Mouse (Mus musculus) layer of hippocampus, adult 9-10 months (tissue): ENCODE data around the gene 2010003K11Rik.
A peak's percentile ranks its signal among the peaks of the same experiment; 100 is the strongest.

ENCODE experiments used
- DNase-seq: peaks from one replicate; pipeline ENCODE4 v3.0.0; 2022; ENCODE audit warnings: low spot score

Gene 2010003K11Rik

DNA sequence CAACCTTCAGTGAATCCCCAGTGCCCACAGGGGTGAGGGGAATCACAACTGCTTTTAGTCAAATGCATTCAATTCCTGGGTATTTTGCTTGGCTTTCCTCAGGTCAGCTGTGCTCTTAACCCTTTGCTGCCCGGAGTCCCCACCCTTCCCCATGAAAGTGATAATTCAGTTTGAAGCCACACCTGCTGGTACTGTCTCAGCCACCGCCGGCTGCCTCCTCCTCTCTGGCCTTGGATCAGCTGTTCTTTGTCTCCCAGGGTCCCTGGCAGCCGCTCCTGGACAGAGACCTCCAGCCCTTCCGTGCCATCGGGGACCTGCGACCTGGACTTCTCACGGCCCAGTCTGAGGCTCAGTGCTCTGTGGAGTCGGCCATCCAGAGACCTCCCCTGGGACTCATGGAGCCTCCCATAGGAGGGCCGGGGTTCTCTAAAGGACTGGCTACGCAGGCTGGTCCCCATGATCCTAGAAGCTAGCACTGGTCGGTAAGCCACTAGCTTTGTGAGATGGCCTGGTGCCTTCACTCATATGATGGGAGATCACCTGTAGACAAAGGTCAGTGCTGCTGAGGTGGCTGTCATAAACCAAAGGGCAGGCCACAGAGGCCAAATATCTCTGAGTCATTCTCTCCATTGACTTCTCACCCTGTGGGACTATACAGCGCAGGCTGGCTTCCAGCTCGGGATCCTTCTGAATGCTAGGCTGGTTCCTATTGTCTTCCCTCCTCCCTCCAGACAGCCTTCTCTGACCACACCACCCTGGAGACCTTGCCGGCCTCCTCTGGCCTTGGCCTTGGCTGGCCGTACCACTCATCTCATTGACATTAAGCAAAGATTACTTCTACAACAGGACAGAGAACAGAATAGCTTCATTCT is at the start of gene 2010003K11Rik:
TSS of gene 2010003K11Rik (minus strand) at position 522 of the 872 bp plus-strand sequence.
- no peak for DNase-seq

DNA sequence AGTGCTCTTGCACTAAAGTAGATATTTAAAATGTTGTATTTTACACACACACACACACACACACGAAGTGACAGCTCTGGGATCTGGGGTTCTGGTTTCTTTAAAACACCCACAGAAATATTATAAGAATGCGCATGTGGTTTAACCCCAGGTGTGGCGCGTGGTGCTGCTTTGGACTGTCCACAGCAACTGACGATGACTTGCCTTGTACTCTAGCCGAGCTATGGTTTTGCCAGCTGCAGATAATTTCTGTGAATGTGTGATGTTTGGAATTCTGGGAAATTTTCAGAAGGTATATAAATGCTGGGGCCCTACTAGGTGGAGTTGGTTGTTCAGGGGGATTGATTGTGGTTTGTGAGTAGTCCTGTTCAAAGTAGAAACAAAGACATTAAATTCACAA is 49.4 kb upstream of the 2010003K11Rik start:
- no peak for DNase-seq

DNA sequence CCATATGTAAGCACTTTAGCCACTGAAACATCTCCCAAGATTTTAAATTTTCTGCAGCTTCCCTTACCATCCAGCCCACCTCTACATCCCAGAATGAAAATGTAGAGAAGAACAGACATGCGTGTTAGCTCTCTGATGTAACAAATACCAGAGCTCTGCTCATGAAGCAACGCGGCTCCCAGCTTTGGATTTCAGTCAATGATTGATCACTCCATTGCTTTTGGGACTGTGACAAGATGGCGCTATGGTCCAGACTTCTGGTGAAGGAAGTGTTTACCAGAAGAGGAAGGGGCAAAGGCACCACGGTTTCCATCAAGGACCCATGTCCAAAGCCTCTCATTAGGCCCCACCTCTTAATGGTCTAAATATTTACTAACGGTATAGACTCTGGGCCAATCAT is 47.5 kb upstream of the 2010003K11Rik start:
- no peak for DNase-seq

DNA sequence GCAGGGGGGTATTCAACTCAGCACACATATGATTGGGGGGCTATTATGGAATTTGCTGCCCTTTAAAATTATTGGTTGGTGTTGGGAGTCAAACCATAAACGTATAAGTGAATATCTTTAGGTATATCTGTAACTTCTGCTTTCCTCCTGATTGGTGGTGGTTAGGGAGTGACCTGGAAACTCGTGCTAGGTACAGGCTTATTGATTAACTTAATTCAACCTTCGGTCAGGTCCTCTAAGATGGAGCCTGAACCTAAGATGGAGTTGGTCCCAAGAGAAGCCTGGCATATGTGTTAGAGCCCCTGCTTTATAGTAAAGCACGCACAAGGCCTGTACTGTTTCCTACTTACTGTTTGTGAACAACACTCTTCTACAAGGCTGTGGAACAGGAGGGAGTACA is 46.7 kb upstream of the 2010003K11Rik start:
- no peak for DNase-seq

DNA sequence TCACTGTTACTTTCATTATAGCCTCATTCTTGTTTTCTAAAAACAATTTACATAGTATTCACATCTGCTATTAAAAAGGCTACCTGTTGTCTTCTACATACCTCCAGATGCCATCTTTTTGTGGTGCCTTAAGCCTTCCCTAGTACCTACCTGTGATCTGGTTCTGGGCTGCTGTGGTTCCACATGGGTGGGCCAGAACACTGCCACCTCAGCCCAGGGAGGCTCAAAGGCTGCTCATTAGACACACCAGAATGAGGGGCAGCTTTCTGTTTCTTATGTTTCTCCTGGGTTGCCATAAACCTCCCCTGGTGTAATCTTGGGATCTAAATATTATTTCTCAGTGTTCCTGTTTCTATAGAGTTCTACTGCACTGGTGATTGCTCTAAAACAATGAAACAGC is 43.7 kb upstream of the 2010003K11Rik start:
- DNase-seq = no peak

DNA sequence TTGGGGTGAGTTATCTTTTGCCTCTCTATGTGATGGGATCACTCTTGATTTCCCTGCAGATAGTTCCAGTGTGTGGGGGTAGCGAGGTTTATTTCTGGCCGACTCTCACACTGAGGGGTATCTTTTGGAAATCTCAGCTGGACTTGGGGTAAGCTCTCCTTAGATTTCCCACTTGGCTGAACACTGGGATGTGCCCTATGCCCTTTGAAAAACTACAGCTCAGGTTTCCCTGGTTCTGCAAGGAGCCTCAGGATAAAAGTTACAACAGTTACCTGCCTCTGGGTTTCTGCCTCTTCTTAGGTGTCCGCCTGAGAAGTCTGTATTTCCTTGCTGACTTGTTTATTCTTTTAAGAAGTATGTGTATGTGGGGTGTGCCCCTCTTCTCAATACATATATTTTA is 42.6 kb upstream of the 2010003K11Rik start:
- DNase-seq = no peak

DNA sequence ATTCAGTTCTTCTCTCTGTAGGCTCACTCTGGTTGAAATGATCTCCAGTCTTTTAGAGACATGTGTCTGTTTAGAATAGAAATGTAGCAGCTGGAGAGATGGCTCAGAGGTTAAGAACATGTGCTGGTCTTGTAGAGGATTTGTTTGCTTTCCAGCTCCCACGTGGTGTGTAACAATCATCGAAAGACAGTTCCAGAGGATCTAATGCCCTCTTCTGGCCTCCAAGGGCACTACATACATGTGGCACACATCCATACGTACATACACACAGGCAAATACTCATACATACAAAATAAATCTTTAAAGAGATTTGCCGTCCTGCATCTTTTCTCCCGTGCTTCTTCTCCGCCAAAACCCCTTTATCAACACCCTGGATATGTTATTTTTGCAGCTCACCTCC is 41.9 kb upstream of the 2010003K11Rik start:
- DNase-seq = no peak

DNA sequence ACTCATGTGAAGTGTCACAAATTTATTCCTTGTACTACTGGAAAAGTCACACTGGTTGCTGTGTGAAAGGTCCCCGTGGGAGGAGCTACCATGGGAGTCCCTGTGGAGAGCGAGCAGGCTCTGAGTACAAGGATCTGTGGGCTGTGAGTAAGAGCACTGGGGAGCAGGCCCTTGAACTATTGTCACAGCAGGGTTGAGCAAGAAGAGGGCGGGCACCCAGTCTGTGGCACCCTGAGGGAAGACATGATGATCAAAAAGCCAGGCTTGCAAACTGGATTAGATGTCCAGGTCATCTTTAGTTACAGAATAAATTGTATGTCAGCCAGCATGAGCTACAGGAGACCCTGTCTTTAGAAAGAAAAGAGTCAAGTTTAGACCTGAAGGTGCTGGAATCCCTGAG is 38.2 kb upstream of the 2010003K11Rik start:
- no peak for DNase-seq

DNA sequence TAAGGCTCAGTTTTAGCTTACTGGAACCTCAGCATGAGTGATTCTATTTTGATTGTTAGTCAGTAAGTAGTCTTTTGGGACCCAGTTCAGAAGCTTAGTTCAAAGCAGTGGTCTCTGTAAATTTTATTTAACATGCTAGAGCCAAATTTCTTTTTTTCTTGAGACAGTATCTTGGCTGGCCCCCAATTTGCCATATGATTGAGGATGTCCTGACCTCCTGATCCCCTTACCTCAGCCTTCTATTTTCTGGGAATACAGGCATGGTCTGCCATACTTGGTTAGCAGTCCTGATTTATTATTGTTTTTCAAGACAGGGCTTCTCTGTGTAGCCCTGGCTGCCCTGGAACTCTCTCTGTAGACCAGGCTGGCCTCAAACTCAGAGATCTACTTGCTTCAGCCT is 37.5 kb upstream of the 2010003K11Rik start:
- no peak for DNase-seq

DNA sequence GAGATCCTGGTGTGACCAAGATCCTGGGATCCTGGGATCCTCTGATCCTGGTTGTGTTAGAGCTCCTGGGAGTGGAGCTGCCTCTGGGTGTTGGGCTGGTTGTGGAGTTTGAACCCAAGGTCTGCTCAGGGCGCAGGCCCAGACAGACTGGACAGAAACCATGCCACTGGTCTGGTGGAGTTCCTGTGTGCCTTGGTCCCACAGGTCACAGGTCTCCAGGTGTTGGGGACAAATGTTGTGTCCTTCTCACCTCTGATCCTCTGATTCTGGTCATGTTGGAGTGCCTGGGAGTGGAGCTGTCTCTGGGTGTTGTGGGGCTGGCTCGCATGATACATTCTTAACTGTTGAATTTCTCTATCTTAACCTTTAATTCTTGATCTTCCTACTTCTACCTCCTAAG is 36.3 kb upstream of the 2010003K11Rik start:
- DNase-seq = no peak

DNA sequence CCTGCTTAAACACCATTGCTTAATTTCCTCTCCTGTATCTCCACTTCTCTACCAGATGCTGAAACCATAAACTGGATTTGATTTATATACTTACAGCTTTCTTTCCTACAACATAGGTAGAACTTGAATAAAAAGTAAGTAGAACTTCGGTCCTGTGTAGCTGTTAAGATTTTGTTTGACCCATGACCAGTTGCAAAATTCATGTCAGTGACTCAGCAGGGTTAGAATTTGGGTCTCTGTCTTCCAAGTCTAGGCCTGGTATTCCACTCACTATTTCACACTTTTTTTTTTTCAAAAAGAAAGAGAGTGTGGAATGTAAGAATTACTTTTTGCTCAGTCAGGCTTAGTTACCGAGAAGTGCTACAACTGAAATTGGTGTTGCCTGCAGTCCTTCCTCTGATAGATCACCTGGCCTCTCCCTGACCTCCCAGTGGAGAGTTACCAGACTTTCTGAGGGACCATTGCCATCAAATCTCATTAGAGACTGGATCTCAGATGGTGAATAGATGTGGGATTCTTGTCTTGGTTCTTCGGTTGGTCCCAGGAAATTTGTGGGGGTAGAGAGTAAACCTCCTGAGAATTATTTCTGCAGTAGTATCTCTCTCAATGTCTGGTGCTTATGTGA is 23.2 kb upstream of the 2010003K11Rik start:
- DNase-seq = no peak

DNA sequence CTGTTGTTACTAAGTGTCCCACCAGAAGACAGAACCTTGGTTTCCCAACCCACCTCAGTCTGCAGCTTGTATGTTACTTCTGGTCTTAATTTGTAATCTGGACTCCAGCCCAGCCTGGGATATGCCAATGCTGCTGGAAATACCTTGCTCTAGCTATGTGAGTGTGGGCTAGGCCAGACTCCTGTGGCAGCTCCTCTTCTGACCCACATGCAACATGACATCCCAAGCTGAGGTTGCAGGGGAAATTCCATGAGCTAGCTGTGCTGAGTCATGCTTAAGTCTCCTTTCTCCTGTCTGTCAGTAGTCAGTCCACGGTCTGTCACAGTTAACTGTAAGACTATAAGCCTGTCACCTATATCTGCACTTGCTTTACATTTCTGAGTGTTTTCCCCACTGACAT is 19.1 kb upstream of the 2010003K11Rik start:
- DNase-seq = no peak

DNA sequence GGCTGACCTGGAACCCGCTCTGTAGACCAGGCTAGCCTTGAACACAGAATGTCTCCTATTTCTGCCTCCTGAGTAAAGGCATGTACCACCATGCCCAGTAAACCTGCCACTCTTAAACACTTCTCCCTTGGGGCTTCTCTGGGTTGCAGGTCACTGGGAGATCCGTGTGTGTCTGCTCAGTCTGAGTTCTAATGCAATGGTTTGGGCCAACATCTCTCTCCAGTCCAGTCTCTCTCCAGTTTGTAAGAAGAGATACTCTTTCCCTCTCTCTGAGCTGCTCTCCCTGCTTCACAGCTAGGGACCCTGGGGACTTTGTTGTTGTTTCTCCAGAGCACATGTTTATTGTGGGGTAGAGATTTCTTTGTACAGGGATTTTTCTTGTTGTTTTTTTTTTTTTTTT is 17.9 kb upstream of the 2010003K11Rik start:
- no peak for DNase-seq

DNA sequence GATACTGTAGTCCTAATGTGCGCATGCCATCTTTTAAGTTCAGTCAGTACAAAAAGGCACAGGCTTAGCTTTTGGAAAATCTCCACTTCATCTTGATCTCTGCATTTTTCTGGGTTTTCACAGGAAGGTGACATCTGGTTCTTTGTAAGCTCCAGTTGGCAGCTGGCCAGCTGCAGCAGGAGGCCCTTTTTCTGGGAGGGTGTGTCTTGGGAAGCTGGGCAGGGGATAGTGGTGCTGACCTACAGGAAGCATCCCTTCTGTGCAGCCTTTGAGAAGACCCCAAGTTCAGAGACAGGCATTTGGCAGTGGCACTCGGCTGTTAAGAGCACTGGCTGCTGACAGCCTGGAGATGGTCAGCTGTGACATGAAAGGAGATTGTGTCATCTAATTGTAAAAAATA is 17.4 kb upstream of the 2010003K11Rik start:
- DNase-seq = no peak

DNA sequence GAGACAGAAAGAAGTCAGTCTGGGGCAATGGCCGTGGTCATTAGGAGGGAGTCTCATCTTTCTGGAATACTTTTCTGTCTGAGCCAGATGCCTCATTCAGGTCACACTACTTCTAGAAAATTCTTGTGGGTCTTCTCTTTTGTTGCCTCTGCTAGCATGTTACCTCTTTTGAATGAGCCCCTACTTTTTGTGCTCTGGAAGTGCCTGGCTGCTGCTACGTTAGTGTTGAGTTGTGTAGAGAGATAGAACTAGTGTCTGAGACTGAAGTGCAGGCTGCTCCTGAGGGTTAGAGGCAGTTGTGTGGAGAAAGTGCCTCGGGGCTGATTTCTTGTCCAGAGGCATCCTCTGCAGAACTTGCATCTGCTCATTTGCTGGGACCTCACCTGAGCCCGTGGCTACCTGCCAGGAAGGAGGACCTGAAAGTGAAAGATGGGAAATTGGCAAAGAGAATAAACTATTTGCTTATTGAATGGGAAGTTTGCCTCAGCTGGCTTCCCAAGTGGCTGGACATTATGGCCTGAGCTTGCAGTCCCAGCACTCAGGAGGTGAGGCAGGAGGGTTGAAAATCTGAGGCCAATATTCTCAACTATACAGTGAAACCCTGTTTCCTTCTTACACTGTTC is 15.0 kb upstream of the 2010003K11Rik start:
- DNase-seq = no peak

DNA sequence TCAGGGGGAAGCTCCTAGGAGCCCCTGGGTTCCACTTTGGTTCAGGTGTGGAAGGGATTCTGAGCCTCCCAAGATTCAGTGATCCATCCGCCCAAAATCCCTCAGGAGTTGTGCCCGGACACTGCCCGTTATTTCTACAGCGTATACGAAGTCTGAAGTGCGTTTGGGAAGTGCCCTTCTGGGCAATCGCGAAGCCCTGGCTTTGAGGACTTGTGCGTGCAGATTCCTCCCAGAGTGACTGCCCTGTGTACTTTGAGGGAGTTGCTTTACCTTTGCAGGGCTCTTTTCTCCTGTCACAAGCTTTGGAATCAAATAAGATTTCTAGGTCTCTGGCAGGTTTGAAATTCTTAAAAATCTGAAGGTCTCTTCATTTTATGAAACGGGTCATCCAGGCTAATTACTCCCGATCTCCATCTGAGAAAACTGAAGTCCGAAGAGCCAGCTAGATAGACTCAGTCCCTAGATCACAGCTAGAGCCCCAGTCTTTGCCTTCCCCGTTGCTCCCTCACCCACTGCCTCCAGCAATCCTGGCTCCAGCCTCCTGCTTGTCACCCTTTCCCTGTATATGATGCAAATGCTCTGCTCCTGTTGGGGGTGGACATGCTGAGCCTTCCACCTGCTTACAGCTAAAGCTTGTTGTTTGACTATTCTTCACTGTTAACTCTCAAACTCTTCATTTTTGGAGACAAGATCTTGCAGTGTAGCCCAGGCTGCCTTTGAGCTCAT is 12.9 kb upstream of the 2010003K11Rik start:
- no peak for DNase-seq

DNA sequence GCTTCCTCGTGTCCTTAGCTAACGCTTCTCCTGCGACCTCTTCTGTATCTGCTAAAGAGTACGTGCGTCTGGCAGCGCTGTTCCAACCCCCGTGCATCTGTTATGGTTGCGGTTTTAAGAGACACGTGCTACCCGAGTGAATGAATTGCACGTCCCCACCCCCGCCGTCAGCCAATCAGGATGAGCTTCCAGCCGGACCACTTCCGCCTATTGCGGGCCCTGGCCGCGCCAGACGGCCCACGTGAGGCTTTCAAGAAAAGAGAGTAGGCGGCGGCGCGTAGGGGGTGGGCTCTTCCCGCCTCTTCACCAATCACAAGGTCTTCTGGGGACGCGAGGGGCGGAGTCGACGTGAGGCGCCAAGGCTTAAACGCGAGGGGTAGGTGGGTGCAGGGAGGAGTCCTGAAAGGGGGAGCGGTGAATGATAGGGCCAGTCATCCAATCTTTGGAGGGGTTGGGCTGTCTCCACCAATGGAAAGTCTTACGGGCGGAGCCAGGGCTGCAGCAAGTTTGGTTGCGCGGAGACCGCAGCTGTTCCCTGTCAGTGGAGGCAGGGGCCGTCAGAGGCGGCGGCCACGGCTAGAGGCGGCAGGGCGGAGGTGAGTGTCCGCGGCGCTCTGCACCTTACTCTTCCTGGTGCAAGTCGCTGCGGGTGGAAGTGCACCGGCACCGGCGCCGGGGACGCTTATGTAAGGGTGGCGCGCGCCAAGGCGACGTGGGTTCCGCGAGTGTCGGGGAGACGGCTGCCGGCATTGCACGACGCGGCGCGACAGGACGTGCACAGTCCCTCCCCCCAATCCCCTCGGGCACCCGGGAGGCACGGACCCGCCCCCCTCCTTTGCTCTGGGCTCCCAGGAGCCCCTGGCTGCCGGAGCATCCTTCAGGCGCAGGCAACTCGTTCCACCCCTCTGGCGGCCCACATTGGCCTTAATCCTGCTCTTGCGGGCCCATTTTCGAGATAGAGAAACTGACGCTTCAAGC is 11.9 kb upstream of the 2010003K11Rik start, which contains the start of gene Pcx:
TSS of gene Pcx (plus strand) at position 487 of the 978 bp plus-strand sequence.
- DNase-seq = peak; percentile 98

DNA sequence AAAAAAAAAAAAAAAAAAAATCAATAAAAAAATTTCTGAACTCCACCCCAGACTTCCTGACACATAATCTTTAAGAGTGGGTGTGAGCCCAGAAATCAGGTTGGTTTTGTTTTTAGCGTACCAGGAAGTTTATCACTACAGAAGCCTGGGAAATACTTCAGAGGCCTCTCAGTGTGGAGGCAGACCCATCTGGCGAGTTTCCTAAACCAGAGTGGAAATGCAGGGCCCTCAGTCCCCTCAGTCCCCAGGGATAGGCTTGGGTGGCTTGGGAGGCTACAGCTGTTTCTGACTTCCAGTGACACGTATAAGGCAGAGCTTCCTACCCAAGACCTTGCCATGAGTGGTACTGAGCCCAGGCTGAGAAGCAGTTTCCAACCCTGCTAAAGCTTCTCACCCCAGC is 9.4 kb upstream of the 2010003K11Rik start:
- no peak for DNase-seq

DNA sequence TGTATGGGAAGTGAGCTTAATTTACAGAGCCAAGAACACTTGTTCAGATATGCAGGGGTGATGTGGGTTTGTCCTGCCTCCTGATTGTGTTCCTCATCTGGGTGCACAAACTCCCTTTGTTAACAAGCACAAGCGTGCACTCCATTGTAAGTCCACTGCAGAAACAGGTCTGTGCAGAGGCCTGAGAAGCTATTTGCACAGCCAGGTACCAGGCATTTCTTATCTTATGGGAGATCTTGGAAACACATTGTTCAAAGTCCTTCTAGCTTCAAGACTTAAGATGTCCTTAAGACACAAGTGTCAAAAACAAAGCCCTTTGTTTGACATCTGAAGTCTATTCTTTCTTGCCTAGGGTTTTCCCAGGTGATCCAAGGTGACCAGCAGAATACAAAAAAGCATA is 6.4 kb upstream of the 2010003K11Rik start:
- DNase-seq = no peak

DNA sequence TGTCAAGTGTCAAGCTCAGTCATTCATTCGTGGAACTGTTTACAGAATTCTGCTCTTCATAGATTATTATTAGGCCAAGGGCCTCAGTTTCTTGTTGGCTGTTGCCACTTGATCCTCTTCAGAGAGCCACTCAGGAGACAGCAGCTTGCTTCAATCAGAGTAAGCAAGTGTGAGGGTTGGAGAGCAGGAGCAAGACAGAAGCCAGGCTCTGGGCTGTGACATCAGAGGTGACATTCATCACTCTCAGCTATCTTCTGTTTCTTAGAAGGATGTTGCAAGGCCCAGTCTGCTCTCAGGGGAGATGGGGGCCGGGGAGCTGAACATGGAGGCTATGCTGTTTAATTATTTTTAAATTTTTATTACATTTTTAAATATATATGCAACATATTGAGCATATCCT is 4.3 kb upstream of the 2010003K11Rik start:
- no peak for DNase-seq
